Mouse (Mus musculus) kidney, adult 18-20 months (tissue): ENCODE data around the gene Nim1k.

ENCODE experiments used
- DNase-seq: peaks from one replicate; pipeline ENCODE4 v3.0.0; 2021

The Nim1k gene

DNA sequence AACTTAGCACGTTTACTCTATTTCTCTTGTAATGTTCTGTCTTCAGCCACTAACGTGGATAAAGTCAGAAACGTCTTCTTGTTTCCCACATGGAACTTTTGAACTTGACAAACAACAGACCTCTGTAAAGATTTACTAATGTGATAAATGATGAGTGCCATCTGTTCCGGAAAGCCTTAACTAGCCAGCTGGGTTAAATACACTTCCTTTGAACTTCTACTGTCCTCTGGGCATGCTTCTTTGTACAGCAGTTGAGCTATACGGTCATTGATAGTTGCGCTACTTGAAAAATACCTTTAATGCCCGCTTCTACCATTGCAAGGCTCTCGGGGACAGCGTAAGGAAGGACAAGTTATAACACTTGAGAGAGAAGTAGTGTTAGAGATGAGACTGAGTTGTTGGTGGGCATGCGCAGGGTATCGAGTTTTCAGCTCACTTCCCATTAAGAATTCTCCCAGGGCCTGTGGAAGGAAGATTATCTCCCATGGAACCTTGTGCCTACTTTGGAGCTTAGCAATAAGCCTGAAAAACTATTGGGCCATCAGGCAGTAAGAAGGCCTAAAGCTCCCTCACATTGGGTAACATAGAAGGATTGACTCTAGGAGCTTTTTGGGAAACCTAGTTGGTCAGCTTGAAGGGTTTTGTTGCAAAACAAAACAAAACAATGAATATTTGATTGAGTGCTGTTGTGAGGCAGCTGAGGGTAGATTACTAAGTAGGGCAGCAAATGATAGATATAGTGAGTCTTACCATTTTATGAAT lies 71.1 kb downstream of the Nim1k start:
- no peak for DNase-seq

GRCm38 (mm10) chr13:119681161-119681560 lies 74.5 kb downstream of the Nim1k start:
- no peak for DNase-seq

DNA sequence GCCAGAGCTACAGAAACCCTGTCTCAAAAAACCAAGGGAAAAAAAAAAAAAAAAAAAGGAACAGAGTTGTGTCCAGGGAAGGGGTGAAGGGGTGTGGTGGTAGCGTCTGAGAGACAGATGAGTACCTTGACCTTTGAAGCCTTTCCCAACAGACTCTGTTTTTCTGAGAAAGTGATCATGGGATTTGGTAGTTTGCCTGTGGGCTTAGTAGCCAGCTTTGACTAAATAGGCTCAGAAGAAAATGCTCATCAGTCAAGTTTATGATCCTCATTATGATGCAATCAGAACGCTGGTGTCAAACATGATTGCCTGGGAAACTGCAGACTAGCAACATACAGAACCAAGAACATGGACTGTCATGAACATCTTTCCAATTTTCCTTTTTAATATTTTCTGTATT lies 76.0 kb downstream of the Nim1k start:
- DNase-seq = no peak

GRCm38 (mm10) chr13:119678794-119679193 lies 76.9 kb downstream of the Nim1k start:
- DNase-seq = no peak

DNA sequence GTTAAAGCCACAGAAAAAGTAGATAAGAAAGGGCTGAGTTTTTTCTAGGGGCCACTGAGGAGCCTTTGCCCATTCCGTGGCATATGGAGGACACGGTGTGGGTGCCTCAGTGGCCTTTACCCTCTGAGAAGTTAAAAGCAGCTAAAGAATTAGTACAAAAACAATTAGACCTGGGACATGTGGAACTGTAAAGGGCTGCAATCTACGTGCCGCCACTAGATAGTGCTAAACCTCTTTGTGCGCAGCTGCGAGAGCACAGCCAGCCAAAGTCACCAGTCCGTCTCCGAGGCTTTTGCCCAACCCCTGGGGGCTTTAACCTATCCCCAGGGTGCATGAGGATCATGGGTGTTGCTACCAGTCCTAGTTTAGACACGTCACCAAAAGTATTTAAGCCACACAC lies 94.3 kb downstream of the Nim1k start:
- peak; percentile 61 for DNase-seq
